ENCODE assay signal across 15 mouse cellular contexts in genomic region chr4:47309886-47310625, GRCm38 (mm10). TPM values are rescaled to one million over a fixed set of nuclear protein-coding genes. Genes with fewer than 3 reads are reported as not detected.
DNase-seq lines count a peak whose midpoint lies in the region; ATAC-seq and TF ChIP-seq lines count a peak whose summit lies in the region.
"Had no signal": no experiment of that assay in that cellular context is flagged by ENCODE, and none has a peak within 500 bp of the region (broad histone marks: within the 10 kb centered on the region; RNA-seq: fewer than 3 reads in every experiment).

No protein-coding gene starts in this region.

- WGBS in embryonic facial prominence, embryonic 15.5 days = 77% methylated on average over 12 of the region's 12 CpGs
- WGBS in embryonic facial prominence, embryonic 10.5 days = 84% methylated on average over 12 of the region's 12 CpGs
- WGBS in midbrain, embryonic 15.5 days = 90% methylated on average over 12 of the region's 12 CpGs

- 0 out of 2 replicates have a peak, but pooled peaks have one; percentile 17 for ATAC-seq in embryonic facial prominence, embryonic 15.5 days (ENCODE audit: insufficient number of reproducible peaks, low FRiP score, low TSS enrichment, low read depth)
- peak; percentile 63 for ATAC-seq in Patski
- no peak for ATAC-seq in midbrain, embryonic 15.5 days (replicated peaks)
- ATAC-seq: hindbrain, postnatal 0 days had no signal

- no peak for DNase-seq in embryonic facial prominence, embryonic 10.5 days (ENCODE audit: low spot score)
- peak; percentile 62 for DNase-seq in Patski (ENCODE audit: low read depth, low spot score)
- peak; percentile 75 for DNase-seq in thymus, postnatal 25 days
- DNase-seq in kidney, adult 18-20 months = no peak
- no peak for DNase-seq in cerebellum, postnatal 10 days
- DNase-seq: cerebellum, adult 9-10 months; kidney, postnatal 10 days; lung, postnatal 4 days had no signal

- POLR2A ChIA-PET in Patski (lab: Charles Lee) = interaction anchor here (1.1 to 1.7 kb wide), 2 partner anchors 21 to 52 kb away, joined by 3 to 5 read pairs; no protein-coding TSS in a partner anchor

- H3K4me3 ChIP-seq in embryonic facial prominence, embryonic 15.5 days (replicated peaks) = no peak overlapping the region
- H3K4me3 ChIP-seq in embryonic facial prominence, embryonic 10.5 days = no peak overlapping the region
- H3K4me3 ChIP-seq in megakaryocyte, embryonic 14.5 days (replicated peaks) = peak overlapping the region; percentile 10
- no peak overlapping the region for H3K4me3 ChIP-seq in midbrain, embryonic 15.5 days
- H3K4me3 ChIP-seq: limb, embryonic 13.5 days; neural tube, embryonic 15.5 days had no signal

- H3K9me3 ChIP-seq in embryonic facial prominence, embryonic 15.5 days (replicated peaks) = no peaks in the 10 kb centered on the region
- H3K9me3 ChIP-seq in embryonic facial prominence, embryonic 10.5 days = no peaks in the 10 kb centered on the region
- no peaks in the 10 kb centered on the region for H3K9me3 ChIP-seq in megakaryocyte, embryonic 14.5 days
- H3K9me3 ChIP-seq in midbrain, embryonic 15.5 days = no peaks in the 10 kb centered on the region
- H3K9me3 ChIP-seq: limb, embryonic 13.5 days; neural tube, embryonic 15.5 days had no signal

- in situ Hi-C loops in Patski (cut with MboI; ENCODE audit: low pct_unique_long_range_greater_than_20kb) = no loop called here

- no peak overlapping the region for H3K27ac ChIP-seq in embryonic facial prominence, embryonic 15.5 days (replicated peaks)
- no peak overlapping the region for H3K27ac ChIP-seq in embryonic facial prominence, embryonic 10.5 days (replicated peaks)
- no peak overlapping the region for H3K27ac ChIP-seq in midbrain, embryonic 15.5 days
- H3K27ac ChIP-seq: hindbrain, postnatal 0 days; limb, embryonic 13.5 days; neural tube, embryonic 15.5 days had no signal

- CTCF ChIA-PET in Patski (lab: Charles Lee) = interaction anchor here (1.6 kb wide), 1 partner anchor 14 kb away, joined by 5 read pairs; no protein-coding TSS in a partner anchor

- H3K36me3 ChIP-seq in embryonic facial prominence, embryonic 15.5 days = no peaks in the 10 kb centered on the region
- H3K36me3 ChIP-seq in embryonic facial prominence, embryonic 10.5 days (replicated peaks) = no peaks in the 10 kb centered on the region
- no peaks in the 10 kb centered on the region for H3K36me3 ChIP-seq in megakaryocyte, embryonic 14.5 days (replicated peaks; ENCODE audit: low read length)
- H3K36me3 ChIP-seq in midbrain, embryonic 15.5 days (replicated peaks) = no peaks in the 10 kb centered on the region
- H3K36me3 ChIP-seq: limb, embryonic 13.5 days; neural tube, embryonic 15.5 days had no signal

- H3K4me1 ChIP-seq in embryonic facial prominence, embryonic 15.5 days = peaks cover 6% of the 10 kb centered on the region
- no peaks in the 10 kb centered on the region for H3K4me1 ChIP-seq in embryonic facial prominence, embryonic 10.5 days
- H3K4me1 ChIP-seq in megakaryocyte, embryonic 14.5 days = peaks cover 97% of the 10 kb centered on the region
- H3K4me1 ChIP-seq in midbrain, embryonic 15.5 days = no peaks in the 10 kb centered on the region
- H3K4me1 ChIP-seq: neural tube, embryonic 15.5 days had no signal

- no peak overlapping the region for H3K4me2 ChIP-seq in embryonic facial prominence, embryonic 15.5 days (replicated peaks)
- H3K4me2 ChIP-seq in midbrain, embryonic 15.5 days = no peak overlapping the region
- H3K4me2 ChIP-seq: limb, embryonic 13.5 days; neural tube, embryonic 15.5 days had no signal

- H3K27me3 ChIP-seq in embryonic facial prominence, embryonic 15.5 days = no peaks in the 10 kb centered on the region
- no peaks in the 10 kb centered on the region for H3K27me3 ChIP-seq in embryonic facial prominence, embryonic 10.5 days (replicated peaks; ENCODE audit: low read depth, poor library complexity, severe bottlenecking)
- H3K27me3 ChIP-seq in Patski = no peaks in the 10 kb centered on the region
- H3K27me3 ChIP-seq in megakaryocyte, embryonic 14.5 days (replicated peaks) = peaks cover 1% of the 10 kb centered on the region
- H3K27me3 ChIP-seq in midbrain, embryonic 15.5 days (replicated peaks) = no peaks in the 10 kb centered on the region
- H3K27me3 ChIP-seq: limb, embryonic 13.5 days; neural tube, embryonic 15.5 days had no signal

- TF ChIP-seq CTCF in Patski (IDR thresholded peaks at IDR 0.05) = no peak

- no peak overlapping the region for H3K9ac ChIP-seq in embryonic facial prominence, embryonic 15.5 days
- H3K9ac ChIP-seq in midbrain, embryonic 15.5 days = no peak overlapping the region
- H3K9ac ChIP-seq: limb, embryonic 13.5 days; liver, postnatal 0 days; neural tube, embryonic 15.5 days had no signal

RNA-seq across cellular contexts. Expression of gene Tgfbr1, which starts 43.0 kb away (rescaled TPM):
- 32.0 and 32.9 TPM in 2 replicates for polyA plus RNA-seq in embryonic facial prominence, embryonic 15.5 days (2015; fragmentation: Nextera tagmentation; extraction: Ambion mirVana)
- polyA plus RNA-seq in embryonic facial prominence, embryonic 10.5 days (2016; fragmentation: Nextera tagmentation; extraction: Ambion mirVana) = 95.0 and 101 TPM in 2 replicates
- 12.9 TPM for polyA plus RNA-seq in Patski (2021)
- 0.79 TPM in 1 of 2 replicates, not detected in the other for polyA plus RNA-seq in megakaryocyte, embryonic 14.5 days (2012; ENCODE audit: insufficient read depth, low replicate concordance)
- 36.4 and 37.5 TPM in 2 replicates for polyA plus RNA-seq in midbrain, embryonic 15.5 days (2015; fragmentation: Nextera tagmentation; extraction: Ambion mirVana)

Comparison
In these comparisons a context has a peak if more than half of its experiments do, and no peak if none do; other contexts are left out.
1. DNase-seq: peak in Patski (single experiment) and thymus, postnatal 25 days (single experiment); none in embryonic facial prominence, embryonic 10.5 days (single experiment), kidney, adult 18-20 months (single experiment) and cerebellum, postnatal 10 days (0 of 2).